Mouse (Mus musculus) hindbrain, embryonic 16.5 days (tissue): ENCODE measurements around the gene Map4. TPM values are rescaled to one million over a fixed set of nuclear protein-coding genes. Genes with fewer than 3 reads are reported as not detected.
"Not testable (repeated sequence)": the region's sequence is repeated elsewhere in the genome, so short reads cannot be mapped to it uniquely, and the experiment has no call there.

Source experiments
- ATAC-seq: fragments of 200-750 bp; cut with Nextera tagmentation; 2 replicates; pipeline ENCODE4 v1.8.0; 2017; ENCODE audit warnings: moderate TSS enrichment, moderate library complexity
- H3K27ac ChIP-seq: fragments of 300-500 bp; sonication (generic); 2 replicates; pipeline ENCODE4 v1.5.1; 2014; ENCODE audit warnings: low read depth, mild to moderate bottlenecking, control low read depth, low read length, moderate library complexity
- H3K27me3 ChIP-seq: fragments of 300-500 bp; sonication (generic); replicated peaks from 2 replicates; pipeline ENCODE4 v1.6.1; 2014; ENCODE audit warnings: low read length; ENCODE audit not compliant: control insufficient read depth, insufficient read depth
- H3K36me3 ChIP-seq: fragments of 300-500 bp; sonication (generic); 2 replicates; pipeline ENCODE4 v1.6.1; 2014; ENCODE audit warnings: mild to moderate bottlenecking, low read length, moderate library complexity, mixed read lengths; ENCODE audit not compliant: control insufficient read depth, insufficient read depth
- H3K4me1 ChIP-seq: fragments of 300-500 bp; sonication (generic); 2 replicates; pipeline ENCODE4 v1.6.1; 2014; ENCODE audit warnings: low read depth, low read length; ENCODE audit not compliant: control insufficient read depth, insufficient read depth
- H3K4me2 ChIP-seq: fragments of 300-500 bp; sonication (generic); 2 replicates; pipeline ENCODE4 v1.6.1; 2014; ENCODE audit warnings: mild to moderate bottlenecking, low read length, control low read depth, moderate library complexity
- H3K4me3 ChIP-seq: fragments of 300-500 bp; sonication (generic); 2 replicates; pipeline ENCODE4 v1.5.1; 2014; ENCODE audit warnings: mild to moderate bottlenecking, low read length, control low read depth, moderate library complexity
- H3K9ac ChIP-seq: fragments of 300-500 bp; sonication (generic); 2 replicates; pipeline ENCODE4 v1.6.1; 2014; ENCODE audit warnings: low read depth, mild to moderate bottlenecking, control low read depth, low read length, moderate library complexity
- H3K9me3 ChIP-seq: fragments of 300-500 bp; sonication (generic); 2 replicates; pipeline ENCODE4 v1.6.1; 2014; ENCODE audit warnings: mild to moderate bottlenecking, low read length, moderate library complexity; ENCODE audit not compliant: control insufficient read depth
- WGBS: fragments of 180-500 bp; shearing (Covaris S2); extraction: QIAGEN DNeasy Blood & Tissue Kit; methylation state at CpG from one replicate; pipeline ENCODE4 v1.1.7; 2014; 5-methylcytosine and 5-hydroxymethylcytosine counted together
- polyA plus RNA-seq: library from polyadenylated mRNA; unstranded; fragments of >200 nt; fragmentation: Nextera tagmentation; extraction: Ambion mirVana; gene quantifications from 2 replicates; pipeline ENCODE4 v1.2.1, GENCODE M21; 2015

The Map4 gene
- polyA plus RNA-seq, 1 experiment from 2014 or later = 206 TPM

DNA sequence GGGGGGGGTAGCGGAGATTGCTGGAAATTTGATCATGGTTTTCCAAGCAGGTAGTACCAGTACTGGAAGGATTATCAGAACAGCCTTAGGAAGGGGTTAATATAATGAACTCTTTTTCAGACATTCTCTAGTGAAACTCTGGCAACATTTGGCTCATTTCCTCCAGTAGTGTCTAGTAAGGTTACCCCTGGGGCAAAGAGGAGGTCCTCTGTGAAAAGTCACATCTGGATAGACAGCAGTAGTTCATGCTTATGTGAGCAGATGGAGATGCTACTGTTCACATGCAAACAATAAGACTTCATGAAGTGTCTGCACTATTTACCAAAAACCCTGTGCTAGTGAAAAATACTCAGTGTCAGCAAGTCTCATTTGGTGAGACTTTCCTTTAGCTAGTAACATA lies 125.9 kb downstream of the Map4 start:
- WGBS = 91% methylated on average over 1 of the region's 1 CpGs
- no peak overlapping the region for H3K9ac ChIP-seq
- H3K36me3 ChIP-seq = no peaks in the 10 kb centered on the region
- H3K4me1 ChIP-seq = peaks cover 19% of the 10 kb centered on the region
- ATAC-seq = no peak
- no peak overlapping the region for H3K4me2 ChIP-seq
- H3K9me3 ChIP-seq = no peaks in the 10 kb centered on the region
- H3K4me3 ChIP-seq = no peak overlapping the region
- no peaks in the 10 kb centered on the region for H3K27me3 ChIP-seq
- H3K27ac ChIP-seq = no peak overlapping the region

DNA sequence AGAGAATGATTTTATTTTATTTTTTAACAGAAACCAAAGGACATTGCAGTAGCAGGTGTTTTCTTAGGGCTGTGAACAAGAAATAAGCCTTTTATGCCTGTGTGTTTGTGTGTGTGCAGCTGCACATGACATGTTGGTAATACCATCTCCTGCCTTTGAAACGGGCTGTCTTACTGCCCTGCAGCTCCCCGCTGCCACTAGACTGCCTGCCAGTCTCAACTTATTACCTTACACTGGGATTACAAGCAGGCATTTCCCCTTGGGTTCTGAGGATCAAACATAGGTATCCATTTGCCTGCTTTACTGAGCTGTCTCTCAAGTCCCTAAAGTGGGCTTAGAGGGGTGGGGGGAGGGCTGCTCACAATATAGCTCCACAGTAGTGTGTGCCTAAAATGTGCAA lies 129.5 kb downstream of the Map4 start:
- no peak for ATAC-seq
- Histone ChIP-seq H3K27me3 (no peaks in the 10 kb centered on the region), H3K27ac (no peak overlapping the region), H3K36me3 (peaks cover 5% of the 10 kb centered on the region), H3K9ac (no peak overlapping the region), H3K4me3 (no peak overlapping the region), H3K4me2 (no peak overlapping the region), H3K4me1 (no peaks in the 10 kb centered on the region; the same call in 1 of the 2 replicates), H3K9me3 (no peaks in the 10 kb centered on the region)
- 49% methylated on average over 2 of the region's 2 CpGs for WGBS

DNA sequence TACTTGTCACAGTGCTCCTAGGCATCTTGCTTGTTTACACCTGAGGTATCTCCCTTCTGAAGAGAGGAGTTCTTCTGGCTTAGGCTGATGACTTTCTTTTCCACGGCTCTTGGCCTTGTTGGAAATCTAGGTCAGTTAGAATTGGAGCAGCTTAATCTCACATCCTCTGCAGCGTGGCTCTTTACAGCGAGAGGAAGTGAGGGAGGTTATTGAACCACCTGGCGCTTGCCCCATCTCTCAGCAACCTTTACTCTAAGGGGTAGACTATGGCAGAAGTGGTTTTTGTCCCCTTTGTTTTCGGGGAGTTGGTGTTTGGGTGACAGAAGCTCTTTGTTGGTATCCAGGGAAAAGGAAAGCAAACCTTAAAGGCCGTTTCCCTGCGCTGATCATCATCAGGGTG lies 131.1 kb downstream of the Map4 start:
- Histone ChIP-seq H3K4me2 (no peak overlapping the region), H3K4me1 (no peaks in the 10 kb centered on the region; the same call in 1 of the 2 replicates), H3K27me3 (no peaks in the 10 kb centered on the region), H3K9ac (no peak overlapping the region), H3K9me3 (no peaks in the 10 kb centered on the region), H3K4me3 (no peak overlapping the region), H3K36me3 (peaks cover 10% of the 10 kb centered on the region), H3K27ac (no peak overlapping the region)
- ATAC-seq = no peak
- WGBS = 76% methylated on average over 7 of the region's 7 CpGs

DNA sequence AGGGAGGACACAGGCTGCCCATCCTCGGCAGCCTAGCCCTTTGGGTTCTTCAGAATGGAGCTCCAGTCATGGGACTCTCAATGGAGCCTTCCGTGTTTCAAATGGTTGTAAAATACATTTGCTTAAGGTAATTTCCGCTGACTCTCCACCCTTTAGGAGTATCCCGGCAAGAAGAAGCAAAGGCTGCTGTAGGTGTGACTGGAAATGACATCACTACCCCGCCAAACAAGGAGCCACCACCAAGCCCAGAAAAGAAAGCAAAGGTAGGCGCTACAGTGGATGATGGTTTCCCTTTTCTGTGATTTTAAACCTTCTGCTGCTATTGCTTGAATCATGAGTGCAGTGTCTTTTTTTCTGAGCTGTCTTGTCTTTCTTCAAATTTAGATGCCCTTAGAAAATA lies 131.6 kb downstream of the Map4 start:
- Histone ChIP-seq H3K36me3 (peaks cover 14% of the 10 kb centered on the region), H3K4me1 (no peaks in the 10 kb centered on the region; the same call in 1 of the 2 replicates), H3K9me3 (no peaks in the 10 kb centered on the region), H3K9ac (no peak overlapping the region), H3K27me3 (no peaks in the 10 kb centered on the region), H3K27ac (no peak overlapping the region), H3K4me2 (no peak overlapping the region), H3K4me3 (no peak overlapping the region)
- no peak for ATAC-seq
- 92% methylated on average over 6 of the region's 6 CpGs for WGBS

DNA sequence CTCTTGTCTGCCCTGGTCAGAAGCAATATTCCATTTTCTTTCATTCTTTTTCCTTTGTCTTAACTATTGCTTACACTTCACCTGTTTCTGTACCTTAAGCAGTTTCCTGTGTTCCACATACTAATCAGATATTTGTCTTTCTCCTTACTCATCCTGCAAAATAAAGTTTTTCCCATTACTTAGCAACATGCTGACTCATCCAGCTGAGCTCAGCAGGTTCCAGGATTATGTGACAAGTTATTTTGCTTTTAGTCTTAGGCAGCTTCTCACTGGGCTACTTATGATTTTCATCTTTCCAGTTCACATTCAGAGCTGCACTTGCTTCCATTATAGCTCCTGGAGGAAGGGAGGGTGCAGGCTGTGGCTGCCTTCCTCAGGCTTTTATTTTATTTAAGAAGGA lies 133.4 kb downstream of the Map4 start:
- Histone ChIP-seq H3K9ac (no peak overlapping the region), H3K4me1 (no peaks in the 10 kb centered on the region), H3K36me3 (peaks cover 21% of the 10 kb centered on the region), H3K9me3 (no peaks in the 10 kb centered on the region), H3K27ac (no peak overlapping the region), H3K4me2 (no peak overlapping the region), H3K27me3 (no peaks in the 10 kb centered on the region), H3K4me3 (no peak overlapping the region)
- no peak for ATAC-seq

DNA sequence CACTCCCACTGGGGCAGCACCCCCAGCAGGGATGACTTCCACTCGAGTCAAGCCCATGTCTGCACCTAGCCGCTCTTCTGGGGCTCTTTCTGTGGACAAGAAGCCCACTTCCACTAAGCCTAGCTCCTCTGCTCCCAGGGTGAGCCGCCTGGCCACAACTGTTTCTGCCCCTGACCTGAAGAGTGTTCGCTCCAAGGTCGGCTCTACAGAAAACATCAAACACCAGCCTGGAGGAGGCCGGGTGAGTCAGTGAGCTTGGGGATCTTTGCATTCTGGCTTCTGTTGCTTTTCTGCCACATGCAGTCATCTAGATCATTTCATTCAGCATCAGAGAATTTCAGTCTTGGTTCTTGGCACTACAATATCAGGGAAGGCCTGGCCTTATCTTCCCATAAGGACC lies 137.5 kb downstream of the Map4 start:
- Histone ChIP-seq H3K9me3 (no peaks in the 10 kb centered on the region), H3K36me3 (peaks cover 29% of the 10 kb centered on the region), H3K9ac (no peak overlapping the region), H3K4me1 (no peaks in the 10 kb centered on the region), H3K27ac (no peak overlapping the region), H3K4me3 (no peak overlapping the region), H3K4me2 (no peak overlapping the region), H3K27me3 (no peaks in the 10 kb centered on the region)
- 95% methylated on average over 6 of the region's 6 CpGs for WGBS
- no peak for ATAC-seq

DNA sequence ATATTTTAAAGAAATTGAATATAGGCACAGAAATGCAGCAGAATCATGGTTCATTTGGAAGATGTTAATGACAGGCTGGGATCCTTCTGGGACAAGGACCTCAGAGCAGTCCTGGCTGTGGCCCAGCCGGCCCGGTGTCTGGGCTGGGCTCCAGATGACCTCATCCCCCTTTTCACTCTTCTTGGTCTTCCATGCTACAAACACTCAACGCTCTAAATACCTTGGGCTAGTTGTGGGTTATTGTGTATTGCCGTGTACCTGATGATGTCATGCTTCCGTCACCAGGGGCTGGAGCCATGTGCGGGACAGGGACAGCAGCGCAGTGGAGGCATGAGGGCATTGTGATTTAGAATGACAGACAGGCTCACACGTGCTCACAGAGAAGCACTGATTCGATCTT lies 139.1 kb downstream of the Map4 start:
- H3K9ac ChIP-seq = no peak overlapping the region
- 59% methylated on average over 9 of the region's 9 CpGs for WGBS
- no peaks in the 10 kb centered on the region for H3K4me1 ChIP-seq
- H3K4me2 ChIP-seq = no peak overlapping the region
- no peak overlapping the region for H3K4me3 ChIP-seq
- H3K9me3 ChIP-seq = no peaks in the 10 kb centered on the region
- peak; percentile 54 for ATAC-seq
- peaks cover 32% of the 10 kb centered on the region for H3K36me3 ChIP-seq
- no peak overlapping the region for H3K27ac ChIP-seq
- no peaks in the 10 kb centered on the region for H3K27me3 ChIP-seq

DNA sequence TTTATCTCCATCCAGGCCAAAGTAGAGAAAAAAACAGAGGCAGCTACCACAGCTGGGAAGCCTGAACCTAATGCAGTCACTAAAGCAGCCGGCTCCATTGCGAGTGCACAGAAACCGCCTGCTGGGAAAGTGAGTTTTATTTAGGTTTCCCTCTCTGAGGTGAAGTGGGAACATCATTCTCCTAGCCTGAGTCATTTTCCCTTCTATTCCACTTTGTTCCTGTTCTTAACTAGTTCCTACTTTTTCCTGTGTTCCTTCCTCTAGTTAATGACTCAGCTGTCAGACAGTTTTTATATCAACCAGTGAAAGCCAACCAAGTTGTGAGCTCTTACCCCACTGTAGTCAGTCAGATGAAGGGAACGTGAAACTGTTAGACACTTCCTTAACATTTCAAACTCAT lies 139.8 kb downstream of the Map4 start:
- Histone ChIP-seq H3K27me3 (no peaks in the 10 kb centered on the region), H3K4me1 (no peaks in the 10 kb centered on the region), H3K4me2 (no peak overlapping the region), H3K4me3 (no peak overlapping the region), H3K9me3 (no peaks in the 10 kb centered on the region), H3K27ac (no peak overlapping the region), H3K36me3 (peaks cover 32% of the 10 kb centered on the region), H3K9ac (no peak overlapping the region)
- 87% methylated on average over 4 of the region's 4 CpGs for WGBS
- ATAC-seq = no peak

DNA sequence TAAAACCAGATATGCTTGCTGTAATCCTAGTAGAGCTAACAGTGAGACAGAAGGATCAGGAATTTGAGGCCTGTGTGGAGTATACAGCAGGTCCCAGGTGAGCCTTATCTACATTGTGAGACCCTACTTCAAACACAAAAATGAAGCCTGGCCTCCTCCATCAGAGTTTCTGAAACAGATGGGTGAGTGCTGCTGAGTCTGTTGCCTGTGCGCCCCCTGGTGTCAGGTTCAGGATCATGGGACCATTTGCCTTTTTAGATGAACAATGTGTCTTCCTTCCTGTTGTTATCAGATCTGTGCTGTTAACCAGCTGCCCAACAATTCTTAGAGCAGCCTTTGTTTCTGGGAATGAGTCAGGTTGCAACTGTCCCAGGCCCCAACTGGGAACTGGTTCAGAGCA lies 140.6 kb downstream of the Map4 start:
- Histone ChIP-seq H3K9me3 (no peaks in the 10 kb centered on the region), H3K4me1 (no peaks in the 10 kb centered on the region), H3K27ac (no peak overlapping the region), H3K4me2 (no peak overlapping the region), H3K36me3 (peaks cover 32% of the 10 kb centered on the region), H3K4me3 (no peak overlapping the region), H3K27me3 (no peaks in the 10 kb centered on the region), H3K9ac (no peak overlapping the region)
- 0% methylated on average over 1 of the region's 1 CpGs for WGBS
- ATAC-seq = 0 out of 2 replicates have a peak, but pooled peaks have one; percentile 50

DNA sequence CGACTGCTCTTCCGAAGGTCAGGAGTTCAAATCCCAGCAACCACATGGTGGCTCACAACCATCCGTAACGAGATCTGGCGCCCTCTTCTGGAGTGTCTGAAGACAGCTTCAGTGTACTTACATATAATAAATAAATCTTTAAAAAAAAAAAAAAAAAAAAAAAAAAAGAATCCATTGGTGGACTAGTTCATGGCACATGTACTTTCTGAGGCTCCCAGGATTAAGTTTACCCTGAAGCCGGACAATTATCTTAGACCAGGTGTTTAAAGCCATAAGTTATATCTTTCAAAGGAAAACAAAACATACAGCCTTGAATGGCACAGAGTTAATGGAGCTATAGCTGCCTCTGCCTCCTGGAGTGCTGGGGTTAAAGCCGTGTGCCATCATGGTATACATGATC lies 145.2 kb downstream of the Map4 start:
- 79% methylated on average over 4 of the region's 7 CpGs for WGBS
- not testable (repeated sequence) for H3K9me3 ChIP-seq, H3K27me3 ChIP-seq, ATAC-seq, H3K4me3 ChIP-seq, H3K27ac ChIP-seq, H3K4me2 ChIP-seq, H3K9ac ChIP-seq, H3K4me1 ChIP-seq
- peaks cover 30% of the 10 kb centered on the region for H3K36me3 ChIP-seq
